Mouse (Mus musculus) G1E (cell line): ENCODE data around the gene Krt71.

Source experiments
- CTCF ChIP-seq: IDR thresholded peaks from 2 replicates; pipeline ENCODE4 v1.5.1; 2012; ENCODE audit warnings: low read depth, low read length, inconsistent platforms, mixed read lengths
- TAL1 ChIP-seq: conservative IDR thresholded peaks from 2 replicates; pipeline ENCODE4 v1.6.1; 2012; ENCODE audit warnings: low read depth, low read length, inconsistent platforms, mixed read lengths

GRCm38 (mm10) chr15:101770226-101770625, 27.3 kb upstream of the Krt71 start:
- TF ChIP-seq TAL1 = no peak
- TF ChIP-seq CTCF = no peak
